Mouse (Mus musculus) kidney, embryonic 15.5 days (tissue): ENCODE data around the gene Nkx2-3. TPM values are rescaled to one million over a fixed set of nuclear protein-coding genes. Genes with fewer than 3 reads are reported as not detected.

Experiments
- ATAC-seq: fragments of 200-750 bp; cut with Nextera tagmentation; replicated peaks from 2 replicates; pipeline ENCODE4 v1.8.0; 2017; ENCODE audit warnings: moderate TSS enrichment; ENCODE audit not compliant: low FRiP score
- H3K27ac ChIP-seq: fragments of 300-500 bp; sonication (generic); 2 replicates; pipeline ENCODE4 v1.5.1; 2015; ENCODE audit warnings: mild to moderate bottlenecking, inconsistent platforms
- H3K27me3 ChIP-seq: fragments of 300-500 bp; sonication (generic); 2 replicates; pipeline ENCODE4 v1.6.1; 2015; ENCODE audit warnings: inconsistent platforms
- H3K36me3 ChIP-seq: fragments of 300-500 bp; sonication (generic); 2 replicates; pipeline ENCODE4 v1.6.1; 2015; ENCODE audit warnings: inconsistent platforms
- H3K4me1 ChIP-seq: fragments of 300-500 bp; sonication (generic); 2 replicates; pipeline ENCODE4 v1.6.1; 2015; ENCODE audit warnings: inconsistent platforms
- H3K4me2 ChIP-seq: fragments of 300-500 bp; sonication (generic); 2 replicates; pipeline ENCODE4 v1.6.1; 2015; ENCODE audit warnings: moderate library complexity, mild to moderate bottlenecking, inconsistent platforms
- H3K4me3 ChIP-seq: fragments of 300-500 bp; sonication (generic); replicated peaks from 2 replicates; pipeline ENCODE4 v1.5.1; 2015; ENCODE audit warnings: mild to moderate bottlenecking, inconsistent platforms
- H3K9ac ChIP-seq: fragments of 300-500 bp; sonication (generic); 2 replicates; pipeline ENCODE4 v1.6.1; 2015; ENCODE audit warnings: mild to moderate bottlenecking, inconsistent platforms
- H3K9me3 ChIP-seq: fragments of 300-500 bp; sonication (generic); replicated peaks from 2 replicates; pipeline ENCODE4 v1.6.1; 2016; ENCODE audit warnings: inconsistent platforms
- WGBS: fragments of 180-500 bp; shearing (Covaris S2); methylation state at CpG from one replicate; pipeline ENCODE4 v1.1.7; 2015; ENCODE audit warnings: mixed read lengths; 5-methylcytosine and 5-hydroxymethylcytosine counted together
- polyA plus RNA-seq: library from polyadenylated mRNA; unstranded; fragments of >200 nt; fragmentation: Nextera tagmentation; extraction: Ambion mirVana; gene quantifications from 2 replicates; pipeline ENCODE4 v1.2.1, GENCODE M21; 2015

Nkx2-3 gene
- polyA plus RNA-seq, 1 experiment from 2014 or later = 0.26 TPM

DNA sequence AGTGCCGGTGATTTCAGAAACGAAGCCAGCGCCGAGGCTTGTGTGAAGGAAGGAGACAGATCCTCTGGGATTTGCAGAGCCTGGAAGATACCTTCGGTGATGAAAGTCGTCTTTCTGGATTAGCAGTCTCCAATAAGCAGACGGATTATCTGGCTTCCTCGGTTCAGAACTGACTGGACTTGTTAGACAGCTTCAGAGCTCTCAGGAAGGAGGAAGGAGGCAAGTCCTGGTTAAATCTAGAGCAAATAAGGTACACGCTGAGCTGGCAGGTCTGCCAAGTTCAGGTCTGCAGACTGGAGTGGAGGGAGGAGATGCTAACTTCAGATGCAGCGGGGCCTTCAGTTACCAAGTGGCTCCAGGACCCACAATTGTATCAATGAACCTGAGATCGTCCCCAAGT, 29.7 kb downstream of the Nkx2-3 start:
- H3K27ac ChIP-seq = no peak overlapping the region

DNA sequence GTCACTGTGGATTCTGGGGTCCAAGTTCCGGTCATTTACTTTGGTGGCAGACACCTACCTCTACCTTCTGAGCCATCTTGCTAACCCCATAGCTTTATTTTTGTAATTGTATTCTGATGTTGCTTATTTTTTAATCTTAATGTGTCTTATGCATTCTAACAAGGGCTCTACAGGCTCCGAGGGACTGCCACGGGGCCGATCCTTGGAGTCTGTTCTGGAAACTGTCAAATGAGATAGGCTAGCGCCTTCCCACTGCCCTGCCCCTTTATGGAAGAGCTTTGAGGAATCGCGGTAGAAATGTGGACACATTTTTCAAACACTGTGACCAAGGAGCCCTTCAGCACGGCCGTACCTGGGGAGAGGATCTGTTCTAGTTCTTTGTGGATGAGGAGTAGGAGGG, 30.7 kb downstream of the Nkx2-3 start:
- H3K27me3 ChIP-seq = no peaks in the 10 kb centered on the region
- WGBS = 86% methylated on average over 9 of the region's 9 CpGs
- no peaks in the 10 kb centered on the region for H3K9me3 ChIP-seq
- no peak overlapping the region for H3K4me2 ChIP-seq
- 0 out of 2 replicates have a peak, but pooled peaks cover 2% of the 10 kb centered on the region for H3K4me1 ChIP-seq
- no peaks in the 10 kb centered on the region for H3K36me3 ChIP-seq
- no peak for ATAC-seq
- no peak overlapping the region for H3K9ac ChIP-seq
- H3K27ac ChIP-seq = no peak overlapping the region
- no peak overlapping the region for H3K4me3 ChIP-seq

More for the DNA sequence above, 29.7 kb downstream of the Nkx2-3 start:
- 74% methylated on average over 11 of the region's 11 CpGs for WGBS
- no peaks in the 10 kb centered on the region for H3K27me3 ChIP-seq
- H3K36me3 ChIP-seq = no peaks in the 10 kb centered on the region
- no peak overlapping the region for H3K4me3 ChIP-seq
- H3K9me3 ChIP-seq = no peaks in the 10 kb centered on the region
- H3K4me2 ChIP-seq = no peak overlapping the region
- H3K9ac ChIP-seq = no peak overlapping the region
- 0 out of 2 replicates have a peak, but pooled peaks cover 2% of the 10 kb centered on the region for H3K4me1 ChIP-seq
- ATAC-seq = no peak

DNA sequence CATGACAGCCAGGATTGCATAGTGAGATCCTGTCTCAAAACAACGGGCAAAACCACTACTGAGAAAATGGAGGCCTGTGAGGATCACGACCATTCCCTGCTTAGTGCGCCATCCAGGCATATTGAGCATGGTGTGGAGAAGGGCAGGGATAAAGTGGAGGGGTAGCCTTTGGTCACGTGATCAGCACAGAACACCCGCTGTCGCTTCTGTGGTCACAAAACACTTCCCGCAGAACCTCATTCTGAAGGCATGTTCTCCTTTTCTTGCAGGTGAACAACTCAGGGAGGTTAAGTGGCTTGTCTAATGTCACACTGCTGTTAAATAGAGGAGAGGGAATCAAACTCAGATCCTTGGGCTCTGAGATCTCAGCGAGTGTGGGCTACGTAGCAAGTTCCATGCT, 33.4 kb downstream of the Nkx2-3 start:
- WGBS = 92% methylated on average over 9 of the region's 9 CpGs
- H3K36me3 ChIP-seq = no peaks in the 10 kb centered on the region
- H3K4me1 ChIP-seq = 0 out of 2 replicates have a peak, but pooled peaks cover 2% of the 10 kb centered on the region
- no peak overlapping the region for H3K27ac ChIP-seq
- H3K9me3 ChIP-seq = no peaks in the 10 kb centered on the region
- ATAC-seq = no peak
- no peak overlapping the region for H3K4me2 ChIP-seq
- no peak overlapping the region for H3K9ac ChIP-seq
- no peaks in the 10 kb centered on the region for H3K27me3 ChIP-seq
- H3K4me3 ChIP-seq = no peak overlapping the region

DNA sequence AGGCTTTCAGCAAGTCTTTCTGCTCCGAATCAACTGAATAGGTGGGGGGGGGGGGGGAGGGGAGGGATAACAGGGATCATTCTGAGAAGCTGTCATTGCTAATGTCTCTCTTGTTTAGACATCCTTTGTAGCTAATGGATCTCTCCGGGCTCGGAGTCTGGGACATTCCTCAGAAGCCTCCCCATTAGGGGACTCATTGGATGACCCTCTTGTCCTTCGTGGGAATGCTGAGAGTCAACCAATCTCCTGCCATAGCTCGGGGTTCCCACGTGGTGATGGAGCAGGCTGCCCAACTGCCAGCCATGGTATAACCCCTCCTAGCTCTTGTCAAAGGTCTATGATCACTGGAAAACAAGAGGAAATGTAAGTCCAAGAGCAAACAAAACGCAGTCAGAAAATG, 34.7 kb downstream of the Nkx2-3 start:
- Histone ChIP-seq H3K4me1 (0 out of 2 replicates have a peak, but pooled peaks cover 5% of the 10 kb centered on the region), H3K4me2 (no peak overlapping the region), H3K27ac (no peak overlapping the region), H3K9ac (no peak overlapping the region), H3K4me3 (no peak overlapping the region), H3K27me3 (peaks cover 8% of the 10 kb centered on the region; the same call in 1 of the 2 replicates), H3K36me3 (no peaks in the 10 kb centered on the region), H3K9me3 (no peaks in the 10 kb centered on the region)
- 65% methylated on average over 7 of the region's 7 CpGs for WGBS
- no peak for ATAC-seq

DNA sequence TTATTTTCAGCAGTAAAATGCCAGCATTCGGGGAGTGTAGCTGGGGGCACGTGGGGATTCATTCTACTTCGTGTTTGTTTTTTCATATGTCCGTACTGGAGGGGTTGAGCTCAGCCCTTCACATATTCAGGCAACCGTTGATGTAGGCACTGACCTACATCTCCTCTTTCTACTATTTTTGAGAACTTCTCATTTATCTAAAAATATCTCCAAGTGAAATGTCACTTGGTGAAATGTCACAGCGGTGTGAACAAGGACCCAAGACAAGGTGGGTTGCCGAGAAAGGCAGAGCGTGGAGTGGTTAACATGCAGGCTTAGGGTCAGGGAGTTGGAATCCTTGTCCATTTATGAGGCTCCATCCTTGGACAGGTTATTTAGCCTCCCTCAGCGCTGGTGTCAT, 35.1 kb downstream of the Nkx2-3 start:
- 80% methylated on average over 9 of the region's 9 CpGs for WGBS
- Histone ChIP-seq H3K9ac (no peak overlapping the region), H3K27me3 (peaks cover 11% of the 10 kb centered on the region), H3K36me3 (no peaks in the 10 kb centered on the region), H3K4me3 (no peak overlapping the region), H3K4me2 (no peak overlapping the region), H3K4me1 (0 out of 2 replicates have a peak, but pooled peaks cover 5% of the 10 kb centered on the region), H3K9me3 (no peaks in the 10 kb centered on the region), H3K27ac (no peak overlapping the region)
- no peak for ATAC-seq

DNA sequence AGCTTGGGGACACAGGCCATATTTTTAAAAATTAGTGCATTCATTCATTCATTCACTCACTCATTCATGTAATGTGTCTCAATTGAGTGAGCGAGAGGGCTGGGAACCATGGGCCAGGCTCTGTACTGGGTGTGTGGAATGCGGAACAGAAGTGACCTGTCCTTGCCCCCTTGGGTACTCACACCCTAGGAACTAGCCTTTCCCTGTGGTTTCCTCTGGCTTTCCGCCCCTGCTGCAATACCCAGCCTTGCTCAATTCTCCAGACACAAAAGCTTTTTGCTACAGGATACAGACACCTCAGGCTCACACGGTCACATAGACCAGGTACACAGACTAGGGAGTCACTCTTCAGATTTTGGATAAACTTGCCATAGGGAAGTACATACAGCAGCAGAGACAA, 36.2 kb downstream of the Nkx2-3 start:
- no peak overlapping the region for H3K4me3 ChIP-seq
- no peak for ATAC-seq
- WGBS = 88% methylated on average over 4 of the region's 4 CpGs

DNA sequence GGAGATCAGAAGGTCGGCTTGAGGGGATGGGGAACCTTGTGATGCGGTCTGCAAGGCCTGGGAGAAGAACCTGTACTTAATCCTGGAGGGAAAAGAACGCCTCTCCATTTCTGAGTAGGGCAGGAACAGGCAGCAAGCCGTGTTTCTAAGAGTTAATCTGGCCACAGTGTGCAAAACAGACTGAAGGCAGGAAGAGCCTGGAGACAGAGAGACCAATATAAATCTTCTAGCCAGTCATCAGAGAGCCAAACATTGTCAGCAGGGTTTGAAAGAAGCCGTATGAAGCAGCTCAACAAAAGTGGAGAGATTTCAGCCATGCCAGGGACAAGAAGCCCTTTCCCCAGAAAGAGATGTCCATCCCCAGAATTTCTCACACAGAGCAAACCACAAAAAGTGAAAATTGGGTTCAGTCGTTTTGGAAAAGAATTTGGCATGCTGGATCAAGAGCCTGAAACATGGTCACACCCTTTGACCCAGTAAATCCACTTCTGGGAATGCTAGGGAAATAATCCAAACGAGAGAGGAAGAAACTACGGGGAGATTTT, 39.2 kb downstream of the Nkx2-3 start:
- WGBS = 43% methylated on average over 8 of the region's 8 CpGs
- Histone ChIP-seq H3K4me3 (no peak overlapping the region), H3K27ac (no peak overlapping the region), H3K9me3 (no peaks in the 10 kb centered on the region), H3K36me3 (no peaks in the 10 kb centered on the region), H3K9ac (no peak overlapping the region), H3K4me2 (no peak overlapping the region), H3K27me3 (peaks cover 40% of the 10 kb centered on the region), H3K4me1 (0 out of 2 replicates have a peak, but pooled peaks cover 11% of the 10 kb centered on the region)
- ATAC-seq = no peak

More for the DNA sequence above, 36.2 kb downstream of the Nkx2-3 start:
- no peaks in the 10 kb centered on the region for H3K9me3 ChIP-seq
- H3K4me2 ChIP-seq = no peak overlapping the region
- no peak overlapping the region for H3K9ac ChIP-seq
- 0 out of 2 replicates have a peak, but pooled peaks cover 13% of the 10 kb centered on the region for H3K4me1 ChIP-seq
- peaks cover 22% of the 10 kb centered on the region for H3K27me3 ChIP-seq
- H3K27ac ChIP-seq = no peak overlapping the region
- H3K36me3 ChIP-seq = no peaks in the 10 kb centered on the region

DNA sequence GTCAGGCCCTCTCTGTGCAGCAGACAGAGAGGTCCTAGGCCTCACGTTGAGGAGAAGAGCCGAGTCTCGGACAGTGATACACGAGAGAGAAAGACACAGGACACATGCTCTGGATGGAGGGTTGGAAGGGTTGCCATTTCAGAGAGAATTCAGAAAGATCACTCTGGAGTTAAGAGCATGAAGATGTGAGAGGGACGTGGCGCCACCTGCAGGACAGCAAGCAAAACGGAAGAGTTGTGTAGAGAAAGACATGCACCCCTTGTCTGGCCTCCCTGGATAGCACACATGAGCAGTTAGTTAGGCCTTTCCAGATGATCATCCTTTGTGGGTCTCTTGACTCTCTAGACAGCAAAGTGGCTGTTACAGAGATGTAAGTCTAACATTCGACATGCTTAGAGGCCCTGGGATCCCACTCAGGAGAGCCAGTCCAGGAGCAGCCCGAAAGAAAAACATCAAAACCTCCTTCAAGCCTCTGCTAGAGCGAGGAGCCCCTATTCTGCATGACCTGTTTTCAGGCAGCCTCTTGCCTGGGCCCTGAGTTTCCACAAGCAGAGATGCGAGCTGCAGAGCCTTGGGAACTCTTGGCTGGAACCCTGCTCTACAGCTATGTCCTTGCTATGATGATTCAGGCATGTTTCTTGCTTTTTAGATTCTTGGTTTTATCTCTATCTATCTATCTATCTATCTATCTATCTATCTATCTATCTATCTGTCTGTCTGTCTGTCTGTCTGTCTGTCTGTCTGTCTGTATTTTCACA, 43.8 kb downstream of the Nkx2-3 start:
- H3K27ac ChIP-seq = no peak overlapping the region
- no peaks in the 10 kb centered on the region for H3K9me3 ChIP-seq
- no peak for ATAC-seq
- no peak overlapping the region for H3K9ac ChIP-seq
- 35% methylated on average over 11 of the region's 11 CpGs for WGBS
- peaks cover 40% of the 10 kb centered on the region for H3K27me3 ChIP-seq
- no peak overlapping the region for H3K4me3 ChIP-seq
- H3K4me1 ChIP-seq = 0 out of 2 replicates have a peak, but pooled peaks cover 10% of the 10 kb centered on the region
- no peak overlapping the region for H3K4me2 ChIP-seq
- H3K36me3 ChIP-seq = no peaks in the 10 kb centered on the region

DNA sequence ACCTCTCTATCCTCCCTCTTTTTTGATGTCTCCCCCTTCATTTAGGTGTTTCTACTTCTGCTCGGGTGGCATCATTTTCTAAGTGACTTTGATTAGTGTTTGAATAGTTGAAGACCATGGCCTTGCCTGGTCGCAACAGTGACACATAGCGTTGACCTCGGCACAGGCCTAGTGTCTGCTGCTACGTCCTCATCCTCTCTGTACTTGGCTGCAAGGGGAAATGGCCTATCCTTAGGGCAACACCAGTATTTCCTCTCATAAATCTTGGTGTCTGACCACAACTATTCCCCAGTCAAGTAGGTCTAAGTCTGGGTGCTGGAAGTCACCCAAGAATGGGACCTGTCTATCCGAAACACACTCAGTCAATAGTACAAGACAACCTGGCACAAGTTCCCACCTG, 47.5 kb downstream of the Nkx2-3 start:
- H3K36me3 ChIP-seq = peaks cover 20% of the 10 kb centered on the region
- ATAC-seq = no peak
- H3K27ac ChIP-seq = no peak overlapping the region
- peaks cover 9% of the 10 kb centered on the region; the same call in 1 of the 2 replicates for H3K4me1 ChIP-seq
- H3K9ac ChIP-seq = no peak overlapping the region
- H3K4me3 ChIP-seq = no peak overlapping the region
- no peaks in the 10 kb centered on the region for H3K9me3 ChIP-seq
- WGBS = 59% methylated on average over 6 of the region's 6 CpGs
- peaks cover 6% of the 10 kb centered on the region; the same call in 1 of the 2 replicates for H3K27me3 ChIP-seq
- H3K4me2 ChIP-seq = no peak overlapping the region

DNA sequence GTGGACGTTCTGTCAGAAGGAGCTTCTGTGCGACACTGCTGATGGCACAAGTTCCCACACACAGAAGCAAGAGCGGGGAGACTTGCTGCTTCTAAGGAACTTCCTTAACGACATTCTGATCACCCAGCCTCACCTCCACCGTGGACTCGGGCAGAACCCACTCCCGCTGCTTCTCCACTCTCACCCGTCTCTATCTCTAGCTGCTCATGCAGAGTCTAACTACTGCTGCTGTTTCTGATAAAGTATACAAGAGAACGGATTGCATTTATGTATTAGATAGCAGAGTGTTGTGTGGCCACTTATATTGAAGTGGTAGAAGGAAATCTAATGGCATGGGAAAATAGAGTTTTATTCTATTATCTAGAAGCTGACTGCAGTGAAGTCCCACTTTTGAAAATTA, 48.6 kb downstream of the Nkx2-3 start:
- no peak for ATAC-seq
- Histone ChIP-seq H3K4me3 (no peak overlapping the region), H3K36me3 (peaks cover 24% of the 10 kb centered on the region), H3K4me1 (peaks cover 9% of the 10 kb centered on the region; the same call in 1 of the 2 replicates), H3K27me3 (no peaks in the 10 kb centered on the region), H3K9ac (no peak overlapping the region), H3K27ac (no peak overlapping the region), H3K9me3 (no peaks in the 10 kb centered on the region), H3K4me2 (no peak overlapping the region)
- WGBS = 78% methylated on average over 9 of the region's 9 CpGs

DNA sequence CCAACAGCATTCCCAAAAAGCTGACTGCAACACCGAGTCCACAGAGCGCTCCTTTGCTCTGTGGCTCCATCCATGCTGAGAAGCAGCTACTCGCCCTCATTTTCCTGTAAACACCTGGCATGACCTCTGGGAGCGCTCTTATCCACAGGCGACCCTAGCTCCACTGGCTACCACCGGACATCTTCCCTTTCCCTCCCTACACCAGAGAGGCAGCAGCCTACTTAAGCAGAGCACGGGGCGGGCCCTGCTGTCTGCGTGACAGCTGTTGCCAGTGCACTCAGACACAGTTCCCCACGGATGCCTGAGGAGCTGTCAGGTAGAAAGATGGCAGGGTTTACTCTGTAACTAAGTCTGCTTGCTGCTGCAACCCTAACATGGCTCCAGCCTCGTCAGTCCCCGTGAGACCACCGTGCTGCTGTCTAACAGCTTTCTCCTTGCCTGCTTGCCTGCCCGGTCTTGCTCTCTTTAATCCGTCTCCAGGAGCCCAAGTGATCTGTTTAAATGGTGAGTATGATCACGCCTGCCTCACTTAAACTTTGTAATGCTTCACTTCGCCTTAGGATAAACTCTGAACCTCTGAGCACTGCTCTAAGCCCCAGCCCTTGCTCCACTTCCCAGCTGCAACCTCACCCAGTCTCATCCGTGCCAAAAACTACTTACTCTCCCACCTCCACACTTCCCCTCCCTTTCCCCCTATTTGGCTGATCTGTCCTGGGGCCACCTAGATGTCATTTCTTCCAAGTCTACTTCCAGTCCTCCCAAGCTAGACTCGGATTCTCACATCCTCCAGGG, 50.2 kb downstream of the Nkx2-3 start:
- Histone ChIP-seq H3K9ac (no peak overlapping the region), H3K9me3 (no peaks in the 10 kb centered on the region), H3K4me3 (no peak overlapping the region), H3K4me2 (0 out of 2 replicates have a peak overlapping the region, but pooled peaks have one; percentile 14), H3K27ac (0 out of 2 replicates have a peak overlapping the region, but pooled peaks have one; percentile 19), H3K27me3 (no peaks in the 10 kb centered on the region), H3K4me1 (peaks cover 9% of the 10 kb centered on the region; the same call in 1 of the 2 replicates), H3K36me3 (peaks cover 29% of the 10 kb centered on the region)
- ATAC-seq = peak; percentile 81
- WGBS = 38% methylated on average over 19 of the region's 19 CpGs

DNA sequence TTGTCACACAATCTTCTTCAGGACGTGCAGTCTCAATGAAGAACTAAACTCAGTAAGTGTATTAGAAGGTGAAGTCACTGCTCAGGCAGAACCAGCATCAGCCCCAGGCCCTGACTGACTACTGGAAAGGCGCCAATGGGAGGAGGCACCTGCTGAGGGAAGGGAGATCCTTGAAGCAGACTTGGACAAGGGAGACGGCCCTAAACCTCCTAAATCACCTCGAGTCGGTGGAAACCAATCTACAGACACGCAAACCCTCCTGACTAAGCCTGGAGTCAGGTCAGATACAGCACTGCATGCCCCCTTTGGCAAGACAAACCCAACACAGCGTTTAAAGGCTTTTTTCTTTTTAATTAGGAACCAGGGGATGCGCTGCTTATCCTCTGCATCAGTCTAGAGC, 51.3 kb downstream of the Nkx2-3 start:
- Histone ChIP-seq H3K4me1 (peaks cover 9% of the 10 kb centered on the region; the same call in 1 of the 2 replicates), H3K9me3 (no peaks in the 10 kb centered on the region), H3K27me3 (no peaks in the 10 kb centered on the region), H3K4me2 (no peak overlapping the region), H3K9ac (no peak overlapping the region), H3K27ac (no peak overlapping the region), H3K4me3 (no peak overlapping the region), H3K36me3 (peaks cover 29% of the 10 kb centered on the region)
- no peak for ATAC-seq
- 77% methylated on average over 8 of the region's 8 CpGs for WGBS
